Mouse (Mus musculus): ENCODE data around the gene Prr14l. TPM values are rescaled to one million over a fixed set of nuclear protein-coding genes. Genes with fewer than 3 reads are reported as not detected.
A peak's percentile ranks its signal among the peaks of the same experiment; 100 is the strongest.
"Not testable (repeated sequence)": the region's sequence is repeated elsewhere in the genome, so short reads cannot be mapped to it uniquely, and the experiment has no call there.

Prr14l gene
- total and polyA plus RNA-seq, 3 experiments: 3.4 to 6.3 (median 6.0) TPM

DNA sequence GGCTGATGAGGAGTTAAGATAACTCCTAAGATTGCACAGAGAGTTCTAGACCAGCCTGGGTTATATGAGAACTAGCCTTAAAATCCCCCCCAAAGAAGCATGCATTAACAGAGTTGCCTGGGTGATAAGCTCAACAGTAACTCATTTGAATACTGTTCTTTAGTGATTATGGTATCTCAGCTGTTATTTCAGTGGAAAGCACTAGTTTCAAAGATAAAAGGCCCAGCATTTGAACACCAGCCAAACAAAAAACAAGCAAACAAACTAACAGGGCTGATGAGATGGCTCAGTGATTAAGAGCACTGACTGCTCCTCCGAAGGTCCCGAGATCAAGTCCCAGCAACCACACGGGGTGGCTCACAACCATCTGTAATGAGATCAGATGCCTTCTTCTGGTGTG, 4.9 kb downstream of the Prr14l start:
- WGBS: 95% methylated on average over 3 of the region's 3 CpGs
- Histone ChIP-seq H3K36me3 (ENCODE audit: control insufficient read depth, insufficient read depth, low read length) (peaks cover 12% of the 10 kb centered on the region), H3K9ac (ENCODE audit: low read depth, low read length) (no peak overlapping the region), H3K79me2 (replicated peaks; ENCODE audit: control insufficient read depth, insufficient read depth, low read length) (peaks cover 12% of the 10 kb centered on the region; the same call in 1 of the 2 replicates), H3K27ac (no peak overlapping the region), H3K27me3 (ENCODE audit: control insufficient read depth, insufficient read depth, low read length) (no peaks in the 10 kb centered on the region), H3K4me1 (ENCODE audit: control insufficient read depth, insufficient read depth, low read length) (peaks cover 3% of the 10 kb centered on the region), H3K4me3 (no peak overlapping the region)
- no peak for DNase-seq
- TF ChIP-seq CTCF (IDR thresholded peaks at IDR 0.05) (no peak), POLR2A (IDR thresholded peaks at IDR 0.05; ENCODE audit: insufficient read depth, low read depth, low read length) (no peak), EP300 (IDR thresholded peaks at IDR 0.05; ENCODE audit: insufficient read depth, low read depth, low read length) (no peak)
- intact Hi-C loops (cut with DNase I): no loop called here

GRCm38 (mm10) chr5:32840029-32840428, 14.0 kb downstream of the Prr14l start:
- no peaks in the 10 kb centered on the region for H3K27me3 ChIP-seq (ENCODE audit: control insufficient read depth, insufficient read depth, low read length)
- intact Hi-C loops (cut with DNase I): no loop called here
- H3K27ac ChIP-seq: no peak overlapping the region
- no peak overlapping the region for H3K9ac ChIP-seq (ENCODE audit: low read depth, low read length)
- no peaks in the 10 kb centered on the region for H3K4me1 ChIP-seq (ENCODE audit: control insufficient read depth, insufficient read depth, low read length)
- 97% methylated on average over 2 of the region's 2 CpGs for WGBS
- H3K36me3 ChIP-seq (ENCODE audit: control insufficient read depth, insufficient read depth, low read length): peaks cover 2% of the 10 kb centered on the region; the same call in 1 of the 2 replicates
- no peak overlapping the region for H3K4me3 ChIP-seq
- TF ChIP-seq POLR2A (IDR thresholded peaks at IDR 0.05; ENCODE audit: insufficient read depth, low read depth, low read length) (no peak), EP300 (IDR thresholded peaks at IDR 0.05; ENCODE audit: insufficient read depth, low read depth, low read length) (no peak), CTCF (IDR thresholded peaks at IDR 0.05) (peak; percentile 48)
- no peaks in the 10 kb centered on the region for H3K79me2 ChIP-seq (replicated peaks; ENCODE audit: control insufficient read depth, insufficient read depth, low read length)
- DNase-seq: no peak

DNA sequence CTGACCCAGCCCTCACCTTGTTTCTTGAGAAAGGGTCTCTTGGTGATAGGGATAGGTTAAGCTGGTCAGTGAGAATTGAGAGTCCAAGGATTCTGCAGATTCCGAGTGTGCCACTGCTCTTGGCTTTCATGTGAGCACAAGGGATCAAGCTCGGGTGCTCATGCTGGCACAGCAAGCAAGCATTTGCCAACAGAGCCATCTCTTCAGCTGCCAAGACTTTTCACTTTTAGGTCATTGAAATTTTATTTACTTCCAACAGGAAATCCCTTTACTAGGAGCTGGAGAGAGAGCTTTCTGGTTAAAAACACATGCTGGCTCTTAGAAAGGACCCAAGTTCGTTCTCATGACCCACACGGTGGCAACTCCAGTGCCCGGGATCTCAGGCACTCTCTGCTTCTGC, 17.1 kb downstream of the Prr14l start:
- Histone ChIP-seq H3K27ac (no peak overlapping the region), H3K36me3 (ENCODE audit: control insufficient read depth, insufficient read depth, low read length) (no peaks in the 10 kb centered on the region; the same call in none of the 2 replicates), H3K27me3 (ENCODE audit: control insufficient read depth, insufficient read depth, low read length) (no peaks in the 10 kb centered on the region), H3K4me3 (no peak overlapping the region), H3K4me1 (ENCODE audit: control insufficient read depth, insufficient read depth, low read length) (no peaks in the 10 kb centered on the region), H3K9ac (ENCODE audit: low read depth, low read length) (no peak overlapping the region), H3K79me2 (replicated peaks; ENCODE audit: control insufficient read depth, insufficient read depth, low read length) (no peaks in the 10 kb centered on the region)
- intact Hi-C loops (cut with DNase I): no loop called here
- 83% methylated on average over 5 of the region's 5 CpGs for WGBS
- no peak for DNase-seq
- TF ChIP-seq EP300 (IDR thresholded peaks at IDR 0.05; ENCODE audit: insufficient read depth, low read depth, low read length): no peak
- TF ChIP-seq POLR2A (IDR thresholded peaks at IDR 0.05; ENCODE audit: insufficient read depth, low read depth, low read length): no peak
- TF ChIP-seq CTCF (IDR thresholded peaks at IDR 0.05): no peak

GRCm38 (mm10) chr5:32834497-32834896, 19.6 kb downstream of the Prr14l start:
- Histone ChIP-seq H3K36me3 (ENCODE audit: control insufficient read depth, insufficient read depth, low read length) (no peaks in the 10 kb centered on the region; the same call in none of the 2 replicates), H3K27ac (no peak overlapping the region), H3K4me3 (no peak overlapping the region), H3K9ac (ENCODE audit: low read depth, low read length) (no peak overlapping the region), H3K27me3 (ENCODE audit: control insufficient read depth, insufficient read depth, low read length) (no peaks in the 10 kb centered on the region), H3K4me1 (ENCODE audit: control insufficient read depth, insufficient read depth, low read length) (no peaks in the 10 kb centered on the region), H3K79me2 (replicated peaks; ENCODE audit: control insufficient read depth, insufficient read depth, low read length) (no peaks in the 10 kb centered on the region)
- 68% methylated on average over 1 of the region's 1 CpGs for WGBS
- intact Hi-C loops (cut with DNase I): no loop called here
- TF ChIP-seq EP300 (IDR thresholded peaks at IDR 0.05; ENCODE audit: insufficient read depth, low read depth, low read length): no peak
- TF ChIP-seq POLR2A (IDR thresholded peaks at IDR 0.05; ENCODE audit: insufficient read depth, low read depth, low read length): no peak
- TF ChIP-seq CTCF (IDR thresholded peaks at IDR 0.05): no peak
- no peak for DNase-seq

DNA sequence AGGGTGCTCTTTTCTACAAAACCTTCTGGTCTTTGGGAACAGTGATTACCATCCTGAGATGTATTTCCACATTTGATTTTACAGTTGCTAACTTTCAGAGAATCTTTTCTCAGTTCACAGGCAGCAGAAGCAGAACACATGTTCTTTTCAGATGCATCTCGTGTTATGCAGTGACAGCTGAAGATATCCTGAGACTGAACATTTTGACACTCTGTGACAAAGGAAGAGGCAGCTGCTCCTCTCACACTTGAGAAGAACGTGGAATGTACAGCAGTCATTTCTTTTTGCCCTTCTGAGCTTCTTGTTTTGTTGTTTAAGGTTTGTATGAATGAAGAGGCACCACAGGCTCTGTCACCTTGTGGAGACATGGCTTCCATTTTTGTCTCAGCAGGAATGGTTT, 24.0 kb downstream of the Prr14l start:
- no peak overlapping the region for H3K9ac ChIP-seq (ENCODE audit: low read depth, low read length)
- TF ChIP-seq CTCF (IDR thresholded peaks at IDR 0.05): no peak
- TF ChIP-seq POLR2A (IDR thresholded peaks at IDR 0.05; ENCODE audit: insufficient read depth, low read depth, low read length): no peak
- TF ChIP-seq EP300 (IDR thresholded peaks at IDR 0.05; ENCODE audit: insufficient read depth, low read depth, low read length): no peak
- intact Hi-C loops (cut with DNase I): no loop called here
- H3K4me1 ChIP-seq (ENCODE audit: control insufficient read depth, insufficient read depth, low read length): no peaks in the 10 kb centered on the region
- no peak for DNase-seq
- H3K36me3 ChIP-seq (ENCODE audit: control insufficient read depth, insufficient read depth, low read length): no peaks in the 10 kb centered on the region; the same call in none of the 2 replicates
- H3K27ac ChIP-seq: no peak overlapping the region
- no peak overlapping the region for H3K4me3 ChIP-seq
- H3K79me2 ChIP-seq (replicated peaks; ENCODE audit: control insufficient read depth, insufficient read depth, low read length): no peaks in the 10 kb centered on the region
- H3K27me3 ChIP-seq (ENCODE audit: control insufficient read depth, insufficient read depth, low read length): no peaks in the 10 kb centered on the region
- WGBS: 88% methylated on average over 2 of the region's 2 CpGs

GRCm38 (mm10) chr5:32828766-32829165, 25.3 kb downstream of the Prr14l start:
- 86% methylated on average over 1 of the region's 1 CpGs for WGBS
- H3K4me3 ChIP-seq; H3K9ac ChIP-seq (ENCODE audit: low read depth, low read length); H3K36me3 ChIP-seq (ENCODE audit: control insufficient read depth, insufficient read depth, low read length); H3K79me2 ChIP-seq (replicated peaks; ENCODE audit: control insufficient read depth, insufficient read depth, low read length); DNase-seq; intact Hi-C loops (cut with DNase I); H3K4me1 ChIP-seq (ENCODE audit: control insufficient read depth, insufficient read depth, low read length); H3K27ac ChIP-seq; H3K27me3 ChIP-seq (ENCODE audit: control insufficient read depth, insufficient read depth, low read length): not testable (repeated sequence)
